Mouse (Mus musculus) heart, postnatal 25 days (tissue): ENCODE results near the gene Lin7a. TPM values are rescaled to one million over a fixed set of nuclear protein-coding genes. Genes with fewer than 3 reads are reported as not detected.

Source experiments
- DNase-seq: peaks from one replicate; pipeline ENCODE4 v3.0.0; 2022; ENCODE audit warnings: low spot score
- intact Hi-C: fragments of 180-260 bp; cut with DNase I; formaldehyde crosslinking; loops from one replicate; pipeline ENCODE4 v1.15.1; 2025
- total RNA-seq, 2 experiments: library from RNA; stranded (reverse); gene quantifications; 2 replicates each; pipeline ENCODE4 v1.2.3; 2021

Lin7a gene
- total RNA-seq, 2 experiments from 2014 or later = 1.2 to 1.4 TPM

GRCm38 (mm10) chr10:107383825-107384224 is 112.3 kb downstream of the Lin7a start:
- intact Hi-C loops = no loop called here
- DNase-seq = no peak

GRCm38 (mm10) chr10:107389505-107389904 is 118.0 kb downstream of the Lin7a start:
- intact Hi-C loops = loop anchor here (1.0 to 5.0 kb wide), 2 partner anchors 112 to 457 kb away; no protein-coding TSS in a partner anchor

GRCm38 (mm10) chr10:107405347-107405746 is 133.9 kb downstream of the Lin7a start:
- intact Hi-C loops = no loop called here

More at GRCm38 (mm10) chr10:107389505-107389904, 118.0 kb downstream of the Lin7a start:
- no peak for DNase-seq

GRCm38 (mm10) chr10:107418306-107418705 is 146.8 kb downstream of the Lin7a start:
- intact Hi-C loops = no loop called here
- DNase-seq = no peak

More at GRCm38 (mm10) chr10:107405347-107405746, 133.9 kb downstream of the Lin7a start:
- DNase-seq = no peak

- intact Hi-C loops = no loop called here
These were observed 165.5 kb downstream of the Lin7a start for GRCm38 (mm10) chr10:107436967-107437366.

GRCm38 (mm10) chr10:107442781-107443180 is 171.3 kb downstream of the Lin7a start:
- DNase-seq = no peak
- intact Hi-C loops = loop anchor here (2.0 kb wide), 2 partner anchors 262 to 304 kb away; no protein-coding TSS in a partner anchor

More at GRCm38 (mm10) chr10:107436967-107437366, 165.5 kb downstream of the Lin7a start:
- no peak for DNase-seq

- intact Hi-C loops = no loop called here
- no peak for DNase-seq
These were observed 178.2 kb downstream of the Lin7a start for GRCm38 (mm10) chr10:107449496-107450330.

GRCm38 (mm10) chr10:107467819-107468218 is 196.3 kb downstream of the Lin7a start:
- intact Hi-C loops = no loop called here
- no peak for DNase-seq

Other genes starting within 250 kb of the Lin7a start
- 1 to 10 TPM; 3.6 to 3.8 TPM for gene Acss3, start 148.0 kb upstream of the Lin7a start, total RNA-seq
- not detected for gene Myf5, start 214.4 kb downstream of the Lin7a start, total RNA-seq
- gene Myf6, start 223.1 kb downstream of the Lin7a start, total RNA-seq = not detected